ENCODE assay signal across 7 mouse cellular contexts in the genomic region with DNA sequence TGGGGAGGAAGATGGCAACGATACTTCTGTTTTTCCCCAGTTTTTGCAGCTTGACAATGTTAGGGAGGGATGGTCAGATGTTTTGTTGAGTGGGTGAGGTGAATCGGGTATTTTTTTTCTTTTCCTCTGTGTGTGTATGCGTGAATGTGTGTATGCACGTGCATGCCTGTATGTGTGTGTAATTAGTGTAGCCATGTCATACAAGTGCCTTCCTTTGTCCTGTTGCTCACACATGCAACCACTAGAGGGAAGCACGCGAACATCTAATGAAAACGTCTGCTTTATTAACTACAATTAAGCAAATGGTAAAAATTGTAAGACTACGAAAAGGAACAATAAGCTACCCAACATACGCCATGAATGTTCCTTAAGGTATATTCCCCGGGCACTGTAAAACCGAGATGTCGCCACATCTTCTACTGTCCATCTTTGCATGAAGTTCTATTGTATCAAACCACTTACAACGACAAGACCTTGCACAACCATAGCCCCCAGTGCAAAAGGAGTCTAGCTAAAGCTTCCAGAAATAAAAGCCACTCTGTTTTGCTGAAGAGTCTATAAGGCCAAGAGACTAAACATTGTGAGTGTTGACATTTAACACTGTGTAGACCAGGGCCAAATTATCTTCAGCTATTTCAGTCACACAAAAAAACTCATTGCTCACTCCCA. TPM values are rescaled to one million over a fixed set of nuclear protein-coding genes. Genes with fewer than 3 reads are reported as not detected.
DNase-seq lines count a peak whose midpoint lies in the region; ATAC-seq and TF ChIP-seq lines count a peak whose summit lies in the region.

No protein-coding gene starts in this region.

- H3K9me3 ChIP-seq in liver, embryonic 12.5 days (replicated peaks): no peaks in the 10 kb centered on the region

- TF ChIP-seq CTCF in liver, adult 2 months (IDR thresholded peaks at IDR 0.05; ENCODE audit: low read depth, low read length): peak; percentile 43

- no peak for ATAC-seq in liver, embryonic 12.5 days
- ATAC-seq in common myeloid progenitor, adult 5-6 weeks (replicated peaks; ENCODE audit: low read depth, poor library complexity, severe bottlenecking): peak; percentile 72

- H3K9ac ChIP-seq in liver, adult 2 months (ENCODE audit: low read depth, low read length): no peak overlapping the region
- H3K9ac ChIP-seq in liver, embryonic 12.5 days: no peak overlapping the region

- whole genome bisulfite sequencing in liver, adult 2 months: 48% methylated on average over 13 of the region's 13 CpGs
- 45% methylated on average over 13 of the region's 13 CpGs for WGBS in liver, embryonic 12.5 days (ENCODE audit: insufficient replicate concordance)

- DNase-seq in liver, adult 2 months (ENCODE audit: extremely low read depth, low read depth, low spot score): peak; percentile 29
- peak; percentile 43 for DNase-seq in adrenal gland, postnatal 14 days
- peak; percentile 66 to 68 for DNase-seq in kidney, postnatal 4 days
- DNase-seq in mesoderm, embryonic 11.5 days (ENCODE audit: low read depth, low spot score): peak; percentile 26
- DNase-seq in yolk sac, embryonic 10.5 days (ENCODE audit: low spot score): no peak

- H3K27me3 ChIP-seq in liver, adult 2 months (ENCODE audit: control insufficient read depth, insufficient read depth, low read length): peaks cover 3% of the 10 kb centered on the region
- no peaks in the 10 kb centered on the region for H3K27me3 ChIP-seq in liver, embryonic 12.5 days (replicated peaks)

- no peaks in the 10 kb centered on the region for H3K79me2 ChIP-seq in liver, adult 2 months (ENCODE audit: control insufficient read depth, insufficient read depth, low read length)

- H3K4me3 ChIP-seq in liver, adult 2 months (ENCODE audit: insufficient read depth, low read depth, low read length): no peak overlapping the region
- H3K4me3 ChIP-seq in liver, embryonic 12.5 days: no peak overlapping the region

- H3K4me1 ChIP-seq in liver, adult 2 months (ENCODE audit: control insufficient read depth, insufficient read depth, low read length): no peaks in the 10 kb centered on the region; the same call in 1 of the 2 replicates
- H3K4me1 ChIP-seq in liver, embryonic 12.5 days: no peaks in the 10 kb centered on the region

- TF ChIP-seq POLR2A in liver, adult 2 months (IDR thresholded peaks at IDR 0.05; ENCODE audit: extremely low read depth, insufficient read depth, low read length): no peak

- H3K27ac ChIP-seq in liver, adult 2 months (replicated peaks; ENCODE audit: insufficient read depth, low read depth, low read length): no peak overlapping the region
- no peak overlapping the region for H3K27ac ChIP-seq in liver, embryonic 12.5 days

- no peaks in the 10 kb centered on the region for H3K36me3 ChIP-seq in liver, adult 2 months (ENCODE audit: control insufficient read depth, insufficient read depth, low read length)
- no peaks in the 10 kb centered on the region for H3K36me3 ChIP-seq in liver, embryonic 12.5 days

- no peak overlapping the region for H3K4me2 ChIP-seq in liver, embryonic 12.5 days

RNA-seq across cellular contexts. Expression of a gene that starts 37.7 kb away (rescaled TPM):
- total RNA-seq in liver, adult 2 months (2014; rRNA removed): 0.13 and 0.37 TPM in 2 replicates
- 0.11 and 0.20 TPM in 2 replicates for polyA plus RNA-seq in liver, adult 2 months (2012; rRNA removed)
- polyA plus RNA-seq in liver, embryonic 12.5 days (2016; fragmentation: Nextera tagmentation; extraction: Ambion mirVana): 0.06 and 0.15 TPM in 2 replicates
- total RNA-seq in adrenal gland, postnatal 14 days (2021): 2.3 and 3.5 TPM in 2 replicates
- total RNA-seq in common myeloid progenitor, adult 5-6 weeks (2017): 0.68 TPM in 1 of 2 replicates, not detected in the other
